Mouse (Mus musculus): ENCODE data around the gene Gstt2.

Gstt2 gene

DNA sequence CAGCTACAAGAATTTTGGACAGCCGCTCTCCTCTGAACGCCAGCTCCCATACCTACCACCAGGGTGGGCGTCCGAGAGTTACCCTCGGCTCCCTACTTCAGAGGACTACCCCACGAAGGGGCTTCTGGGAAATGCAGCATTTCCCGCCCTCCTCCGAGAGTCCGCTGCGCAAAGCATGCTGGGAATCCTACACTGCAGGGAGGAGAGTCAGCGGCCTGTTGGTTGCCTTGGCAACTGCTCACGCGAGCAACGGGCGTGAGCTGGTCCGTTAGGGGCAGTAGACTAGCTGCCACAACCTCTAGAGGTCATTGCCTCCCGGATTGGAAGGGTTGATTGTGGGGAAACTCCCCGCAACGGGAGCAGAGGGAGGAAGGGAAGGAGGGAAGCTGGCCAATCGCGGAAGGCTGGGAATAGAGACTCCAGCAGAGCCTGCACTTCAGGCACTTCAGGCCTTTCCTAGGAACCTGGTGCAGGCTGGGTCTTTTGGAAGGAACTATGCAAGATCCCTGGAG is at the start of gene Gstt2:
TSS of gene Gstt2 (minus strand) at position 177 of the 512 bp plus-strand sequence.
- DNase-seq, result peak; percentile 99

DNA sequence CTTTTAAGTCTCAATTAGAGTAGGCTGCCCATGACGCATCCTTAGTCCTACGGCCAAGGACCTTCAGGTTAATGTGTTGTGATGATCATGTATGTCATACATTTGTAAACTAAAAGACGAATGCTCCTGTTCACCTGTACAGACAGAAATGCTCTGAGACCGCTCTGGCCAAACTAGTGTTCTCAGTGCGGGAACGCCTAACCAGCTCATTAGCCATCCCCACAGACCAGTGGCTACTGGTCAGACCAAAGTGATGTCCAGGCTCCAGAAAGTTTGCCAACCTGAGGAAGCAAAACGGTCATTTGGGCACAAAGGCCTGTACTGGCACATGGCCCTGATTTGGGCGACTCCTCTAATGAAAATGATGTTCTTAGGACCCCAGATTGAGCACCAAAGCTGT is 47.5 kb upstream of the Gstt2 start:
- DNase-seq, result no peak

DNA sequence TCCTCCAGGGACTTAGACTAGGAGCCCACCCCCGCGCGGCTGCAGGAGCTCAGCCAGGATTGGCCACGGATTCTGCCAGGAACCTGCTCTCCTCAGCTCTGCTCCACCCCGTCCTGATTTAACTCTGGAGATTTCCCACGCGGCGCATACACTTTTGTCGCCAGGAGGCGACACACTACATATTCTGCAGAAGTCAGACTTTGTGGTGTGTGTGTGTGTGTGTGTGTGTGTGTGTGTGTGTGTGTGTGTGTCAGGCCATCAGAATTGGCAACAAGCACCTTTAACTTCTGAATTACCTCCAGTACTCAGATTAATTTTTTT is 46.0 kb upstream of the Gstt2 start:
- DNase-seq, result peak; percentile 87

DNA sequence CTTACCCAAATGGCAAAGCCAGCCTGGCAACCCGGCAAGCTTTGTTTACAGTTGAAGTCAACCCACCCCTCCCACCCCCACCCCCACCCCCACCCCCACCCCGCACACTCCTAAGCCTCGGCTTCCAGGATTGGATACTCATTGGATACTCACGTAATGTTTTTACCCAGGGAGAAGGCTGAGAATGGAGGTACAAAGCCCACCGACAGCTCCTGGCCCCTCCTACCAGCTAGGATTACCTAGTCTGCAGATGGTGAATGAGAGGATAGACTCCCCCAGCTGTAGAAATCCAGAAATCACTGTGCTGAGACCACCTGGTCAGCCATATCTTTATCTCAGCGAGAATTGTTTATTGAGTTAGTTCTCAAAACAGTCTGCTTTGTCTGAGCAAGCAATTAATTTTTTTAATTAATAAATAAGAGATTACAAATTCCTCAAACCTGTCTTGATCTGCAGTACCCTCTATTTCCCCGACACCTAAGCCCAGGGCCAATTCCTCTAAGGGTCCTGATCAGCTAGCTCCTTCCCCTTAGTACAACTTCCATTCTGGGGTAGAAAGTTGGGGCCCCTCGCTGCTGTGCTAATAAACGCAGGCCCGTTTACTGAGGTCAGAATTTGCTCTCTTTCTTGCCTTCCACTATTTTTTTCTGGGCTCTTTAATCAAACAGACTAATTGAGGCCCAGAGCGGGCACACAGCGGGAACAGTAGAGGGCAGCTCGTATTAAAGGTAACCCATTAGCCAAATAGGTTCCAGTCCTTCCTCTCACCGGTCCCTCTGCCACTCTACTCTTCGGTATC is 45.4 kb upstream of the Gstt2 start:
- DNase-seq, result peak; percentile 55

DNA sequence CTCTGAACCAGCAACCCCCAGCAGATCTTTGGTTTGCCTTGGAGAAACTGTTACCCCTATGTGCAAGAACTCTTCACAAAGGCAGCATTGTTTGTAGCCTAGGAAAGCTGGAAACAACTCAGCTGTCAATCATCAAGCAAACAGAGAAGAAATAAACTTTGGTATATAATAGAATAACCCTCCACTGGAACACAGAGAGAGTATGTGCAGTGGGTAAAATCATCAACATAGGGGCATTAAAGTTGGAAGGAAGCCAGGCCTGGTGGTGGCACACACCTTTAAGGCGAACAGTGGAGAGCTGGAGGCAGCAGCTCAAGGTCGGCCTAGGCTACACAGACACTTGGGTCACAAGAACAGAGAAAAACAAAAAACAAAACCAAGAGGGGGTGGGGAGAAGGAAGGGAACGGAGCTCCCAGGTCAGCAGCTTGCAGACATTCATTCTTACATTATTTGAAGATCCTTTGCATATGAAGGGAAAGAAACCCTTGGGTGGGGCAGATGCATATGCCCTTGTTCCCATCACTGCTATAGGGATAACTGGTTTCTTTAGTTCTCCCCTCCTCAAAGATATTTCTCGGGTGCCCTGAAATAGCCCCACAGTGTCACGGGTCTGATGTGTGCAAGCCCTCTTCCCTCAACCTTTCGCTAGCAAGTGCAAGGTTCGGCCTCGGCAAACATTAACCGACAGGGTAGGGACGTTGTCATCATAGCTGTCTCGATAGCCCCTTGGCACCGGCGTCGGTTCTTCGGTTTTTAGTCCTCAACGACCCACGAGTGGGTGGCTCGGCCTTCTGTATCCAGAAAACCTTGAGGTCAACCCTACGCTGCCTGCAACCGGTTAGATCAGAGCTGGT is 44.6 kb upstream of the Gstt2 start:
- peak; percentile 18 for DNase-seq

DNA sequence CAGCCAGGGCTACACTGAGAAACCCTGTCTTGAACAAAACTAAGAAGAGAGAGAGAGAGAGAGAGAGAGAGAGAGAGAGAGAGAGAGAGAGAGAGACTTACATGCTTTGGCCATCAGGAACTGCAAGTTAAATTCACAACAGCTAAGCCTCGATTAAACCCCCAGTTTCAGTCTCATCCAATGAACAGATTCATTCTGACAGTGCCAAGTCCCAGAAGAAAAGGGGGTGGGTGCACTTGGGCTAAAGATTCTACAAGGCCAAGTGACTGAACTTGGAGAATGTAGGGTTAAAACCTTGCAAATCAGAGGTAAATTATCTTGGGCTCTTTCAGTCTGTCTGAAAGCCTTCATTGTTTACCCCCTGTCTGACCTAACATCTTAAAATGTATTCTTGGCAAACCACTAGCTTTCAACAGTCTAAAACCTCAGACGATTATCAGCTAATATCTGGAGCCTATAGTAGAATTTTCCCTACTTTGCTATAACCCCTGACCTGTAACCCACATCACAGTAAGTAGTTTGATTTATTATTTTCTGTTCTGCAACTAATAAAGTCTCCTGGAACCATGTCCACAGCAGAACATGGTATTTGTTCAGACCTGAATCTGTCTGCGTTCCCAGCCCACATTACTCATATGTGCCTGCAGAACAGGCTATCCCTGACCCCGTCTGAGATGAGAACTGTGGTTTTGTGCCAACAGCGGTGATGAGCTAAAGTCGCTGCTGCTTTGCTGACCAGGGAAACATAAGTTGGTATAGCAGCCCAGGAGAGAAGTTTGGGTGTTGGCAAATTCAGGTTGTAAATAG is 43.8 kb upstream of the Gstt2 start:
- DNase-seq, result no peak

DNA sequence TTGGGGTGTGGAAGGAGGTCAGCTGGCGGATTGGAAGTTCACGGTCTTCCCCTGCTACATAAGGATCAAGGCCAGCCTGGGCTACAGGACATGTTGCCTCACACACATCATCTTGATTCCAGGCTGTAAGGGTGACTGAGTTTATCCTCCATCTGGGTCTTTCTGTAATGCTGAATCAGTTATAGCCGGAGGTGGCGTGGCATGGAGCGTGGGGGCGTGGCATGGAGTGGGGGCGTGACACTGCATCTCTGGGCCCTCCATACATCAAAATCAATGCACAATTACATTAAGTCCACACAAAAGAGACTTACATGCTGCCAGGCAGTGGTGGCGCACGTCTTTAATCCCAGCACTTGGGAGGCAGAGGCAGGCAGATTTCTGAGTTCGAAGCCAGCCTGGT is 43.1 kb upstream of the Gstt2 start:
- no peak for DNase-seq

DNA sequence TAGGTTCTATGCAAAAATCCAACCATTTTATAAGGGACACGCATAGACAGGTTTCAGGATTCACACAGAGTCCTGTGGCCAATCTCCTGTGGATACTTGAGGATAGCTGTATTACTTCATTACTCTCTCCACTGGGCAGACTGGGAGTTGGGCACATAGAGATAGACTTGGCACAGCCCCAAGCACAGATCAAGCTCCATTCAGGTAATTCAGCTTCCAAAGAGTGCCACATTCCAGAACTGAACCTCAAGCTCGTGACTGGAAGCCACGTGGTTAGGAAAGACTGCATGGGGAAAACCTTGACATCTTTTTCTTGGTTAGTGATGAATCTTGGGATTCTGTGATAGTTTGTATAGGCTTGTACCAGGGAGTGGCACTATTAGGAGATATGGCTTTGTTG is 41.6 kb upstream of the Gstt2 start:
- DNase-seq, result no peak

DNA sequence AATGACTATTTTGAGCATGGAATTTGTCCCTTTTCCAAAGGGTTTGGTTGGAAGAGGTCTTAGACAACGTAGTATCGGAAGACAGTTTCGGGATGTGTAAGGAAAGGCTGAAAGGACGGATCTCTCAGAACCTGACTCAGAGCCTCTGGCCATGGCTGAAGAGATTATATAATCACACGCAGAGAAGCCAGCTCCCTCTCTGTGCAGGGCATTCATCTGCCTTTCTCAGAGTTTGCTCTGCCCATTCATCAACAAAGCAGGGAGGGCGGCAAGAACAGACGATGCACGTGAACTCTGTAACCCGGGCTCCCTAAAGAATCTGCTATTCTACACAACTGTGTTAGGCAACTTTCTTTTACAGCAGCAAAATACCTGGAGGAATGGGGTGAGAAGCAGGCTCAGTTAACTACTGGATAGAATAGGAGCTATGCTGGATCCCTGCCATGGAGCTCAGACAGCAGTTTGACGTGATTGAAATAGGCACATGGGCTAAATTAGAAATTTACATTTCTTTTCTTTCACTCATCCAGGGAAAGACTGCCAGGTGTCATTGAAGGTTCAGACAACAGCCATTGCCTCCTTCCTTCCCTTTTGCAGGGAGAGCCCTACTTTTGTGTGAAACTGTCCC is 36.4 kb upstream of the Gstt2 start:
- DNase-seq, result peak; percentile 50

DNA sequence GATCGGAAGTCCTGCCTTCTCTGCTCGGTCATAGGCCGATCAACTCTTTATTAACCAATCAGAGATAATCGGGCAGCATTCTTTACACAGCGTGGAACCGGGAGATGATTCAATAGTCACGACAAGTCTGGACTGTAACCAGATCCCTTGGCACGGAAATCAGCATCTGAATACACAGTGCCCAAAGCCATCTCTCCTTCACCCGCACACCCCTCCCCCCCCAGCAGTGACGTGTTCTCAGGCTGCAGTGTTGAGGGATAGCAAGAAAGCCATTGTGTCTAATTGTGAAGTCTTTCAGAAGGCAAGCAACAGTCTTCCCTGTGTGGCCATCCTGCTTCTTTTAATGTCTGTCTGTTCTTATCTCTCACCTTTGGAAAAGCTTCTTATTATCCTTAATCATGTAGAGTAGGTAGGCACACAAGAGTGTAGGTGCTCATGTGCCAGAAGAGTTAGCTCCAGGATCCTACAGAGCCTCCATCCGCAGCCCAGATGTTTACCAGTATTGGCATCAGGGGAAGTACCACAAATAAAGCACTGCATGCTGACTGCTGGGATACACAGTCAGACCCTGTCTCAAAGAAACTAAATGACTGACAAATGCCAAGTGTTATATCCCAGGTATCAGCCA is 35.8 kb upstream of the Gstt2 start:
- DNase-seq, result peak; percentile 92

DNA sequence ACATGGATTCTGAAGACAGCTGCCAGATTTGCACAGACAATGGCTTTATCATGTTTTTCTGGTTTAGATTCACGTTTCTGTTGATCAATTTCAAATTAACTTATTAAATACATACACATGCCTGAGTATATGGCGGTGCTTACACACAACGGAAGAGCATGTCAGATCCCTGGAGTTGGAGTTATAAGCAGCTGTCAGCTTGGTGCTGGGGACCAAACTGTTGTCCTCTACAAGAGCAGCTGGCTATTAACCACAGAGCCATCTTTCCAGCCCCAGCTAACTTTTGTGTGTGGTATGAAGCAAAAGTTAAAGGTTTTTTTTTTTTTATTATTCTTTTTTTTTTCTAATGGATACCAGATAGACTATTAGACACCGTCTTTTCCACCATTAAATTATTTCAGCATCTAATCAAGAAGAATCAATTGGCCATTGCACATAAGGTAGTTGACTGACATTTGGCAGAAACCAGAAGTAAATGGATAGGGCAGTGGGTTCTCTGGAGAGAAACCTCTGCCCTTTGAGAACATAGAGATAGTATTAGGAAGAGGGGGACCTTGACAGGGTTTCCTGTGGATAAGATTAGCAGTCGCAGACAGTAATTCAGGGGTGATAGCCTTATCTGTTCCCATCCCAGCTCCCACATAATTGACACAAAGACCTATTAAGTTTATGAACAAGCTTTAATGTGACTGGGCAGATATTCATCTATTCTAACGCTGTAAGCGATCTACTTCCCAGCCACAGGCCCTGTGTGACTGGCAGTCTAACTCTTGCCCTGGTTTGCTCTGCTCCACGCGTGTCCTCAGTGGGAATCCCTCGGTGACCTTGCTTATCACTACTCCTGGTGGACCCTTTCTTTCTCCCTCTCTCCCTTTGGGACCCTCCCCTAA is 35.0 kb upstream of the Gstt2 start:
- DNase-seq, result no peak

DNA sequence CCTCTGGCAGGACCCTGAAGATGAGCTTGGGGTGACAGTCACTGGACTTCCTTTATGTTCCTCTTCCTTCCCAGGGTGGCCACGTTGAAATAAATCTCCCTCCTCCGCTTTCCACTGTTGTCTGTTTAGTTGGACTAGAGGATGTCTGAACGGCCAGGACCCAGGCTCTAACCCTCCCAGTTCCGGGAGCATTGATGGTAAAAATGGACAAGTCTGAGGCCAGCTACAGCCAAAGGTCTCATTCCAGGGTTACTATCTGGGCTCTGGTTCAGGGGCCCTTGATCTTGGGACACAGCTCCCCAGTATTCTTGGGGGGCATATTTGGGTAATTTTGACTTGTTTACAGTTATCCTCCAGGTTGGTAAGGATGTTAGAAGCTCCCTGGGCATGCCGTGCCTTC is 24.4 kb upstream of the Gstt2 start:
- DNase-seq, result no peak

DNA sequence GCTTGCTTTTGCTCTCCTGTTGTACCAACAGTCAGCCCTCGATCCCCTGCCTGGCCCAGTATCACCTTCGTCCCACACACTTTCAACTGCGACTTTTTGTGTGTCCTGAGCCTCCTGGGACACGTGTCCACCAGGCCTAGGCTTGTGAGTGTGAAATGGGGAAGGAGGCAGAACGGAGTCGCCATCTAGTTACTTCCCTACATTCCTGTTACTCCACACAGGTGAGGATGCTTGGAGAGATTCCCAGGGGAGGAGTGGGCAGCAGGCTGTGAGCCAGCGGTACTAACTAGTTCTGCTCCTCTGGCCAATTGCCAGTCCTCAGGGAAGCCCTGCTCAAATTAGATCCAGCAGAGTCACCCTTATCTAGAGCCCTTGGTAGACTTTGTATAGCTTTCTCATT is 23.5 kb upstream of the Gstt2 start:
- DNase-seq, result peak; percentile 29

DNA sequence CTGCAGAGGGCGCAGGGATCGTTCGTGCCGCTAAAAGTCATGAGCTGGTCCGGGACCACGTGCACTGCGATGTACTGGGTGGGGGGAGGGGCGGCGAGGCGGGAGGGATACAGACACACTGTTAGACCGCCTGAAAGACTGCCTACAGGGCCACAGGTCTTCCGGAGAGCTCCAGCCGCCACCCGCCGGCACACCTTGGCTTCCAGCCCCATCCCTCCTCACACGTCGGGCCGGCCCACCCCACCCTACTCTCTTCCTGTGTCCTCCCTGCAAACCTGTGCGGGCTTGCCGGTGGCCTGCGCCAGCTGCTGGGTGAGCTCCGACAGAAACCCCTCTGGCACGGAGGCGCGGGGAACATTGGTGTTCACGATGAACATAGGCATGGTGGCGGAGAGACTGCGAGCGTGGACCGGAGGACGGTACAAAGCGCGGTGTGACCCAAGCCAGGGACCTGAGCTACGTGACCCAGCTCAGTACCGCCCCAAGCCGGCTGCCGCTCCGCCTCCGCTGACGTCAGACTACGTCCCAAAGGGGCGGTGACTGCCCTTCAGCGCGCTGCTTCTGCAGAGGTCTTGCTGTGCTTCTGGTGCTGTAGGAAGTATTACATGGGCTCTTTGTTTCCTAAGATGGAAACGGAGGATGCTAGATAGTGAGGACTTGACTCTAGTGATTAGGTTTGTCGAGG is 22.7 kb upstream of the Gstt2 start, which contains the start of gene Mif:
TSS of gene Mif (minus strand) at position 455 of the 685 bp plus-strand sequence.
- peak; percentile 95 for DNase-seq

DNA sequence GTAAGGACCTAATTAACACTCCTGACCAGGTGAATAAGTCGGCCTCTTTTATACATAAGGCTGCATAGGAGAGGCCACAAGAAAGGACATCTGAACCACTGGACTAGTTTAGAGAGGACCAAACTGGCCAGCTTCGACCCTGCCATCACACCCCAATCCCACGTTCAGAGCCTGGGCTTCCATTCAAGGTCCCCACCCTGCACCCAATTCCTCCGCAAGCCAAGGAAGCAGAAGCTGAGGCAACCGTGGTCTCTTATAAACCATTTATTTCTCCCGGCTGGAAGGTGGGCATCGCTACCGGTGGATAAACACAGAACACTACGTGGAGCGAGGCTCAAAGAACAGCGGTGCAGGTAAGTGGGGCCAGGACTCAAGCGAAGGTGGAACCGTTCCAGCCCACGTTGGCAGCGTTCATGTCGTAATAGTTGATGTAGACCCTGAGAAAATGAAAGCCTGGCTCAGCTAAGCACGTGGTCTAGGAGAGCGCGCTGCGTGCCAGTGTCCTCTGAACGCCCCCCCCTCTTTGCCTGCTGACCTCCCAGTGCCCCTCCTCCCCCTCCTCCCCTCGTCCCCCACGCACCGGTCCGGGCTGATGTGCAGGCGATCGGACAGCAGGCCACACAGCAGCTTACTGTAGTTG is 22.0 kb upstream of the Gstt2 start:
- DNase-seq, result peak; percentile 87

DNA sequence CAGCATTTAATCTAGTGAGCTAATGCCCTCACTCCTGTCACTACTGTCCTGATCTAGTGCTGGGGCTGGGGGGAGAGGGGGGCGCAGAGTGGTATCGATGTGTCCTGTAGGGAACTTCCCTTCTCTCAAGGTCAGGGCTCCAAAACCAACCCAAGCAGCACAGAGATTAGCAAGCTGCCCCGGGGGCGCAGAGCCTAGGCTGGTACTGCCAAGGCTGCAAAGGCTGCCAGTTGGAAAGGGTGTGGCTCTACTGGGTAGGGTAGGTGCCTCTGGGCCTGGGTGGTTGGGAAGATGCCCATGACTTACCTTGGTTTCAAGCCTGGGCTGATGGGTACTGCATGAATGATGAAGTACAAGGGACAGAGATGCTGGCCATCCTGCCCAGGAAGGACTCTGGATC is 20.4 kb upstream of the Gstt2 start:
- no peak for DNase-seq

DNA sequence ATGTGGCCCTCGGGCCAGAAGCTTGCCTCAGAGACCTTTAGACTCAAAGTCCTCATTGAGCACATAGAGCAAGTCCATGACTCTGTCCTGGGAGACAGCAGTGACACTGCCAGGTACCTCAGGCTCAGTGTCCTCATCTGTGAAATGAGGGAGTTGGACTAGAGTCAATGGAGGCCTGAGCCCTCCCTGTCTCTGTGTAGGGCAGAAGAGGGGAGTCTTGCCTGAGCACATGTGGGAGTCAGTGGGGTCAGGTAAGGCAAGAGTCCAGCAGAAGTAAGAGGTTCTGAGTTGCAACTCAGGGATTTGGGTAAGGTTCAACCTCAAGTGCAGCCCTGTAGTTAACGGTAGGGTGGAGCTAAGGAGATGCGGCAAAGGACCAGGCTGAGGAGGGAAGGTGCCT is 19.8 kb upstream of the Gstt2 start:
- DNase-seq, result no peak

DNA sequence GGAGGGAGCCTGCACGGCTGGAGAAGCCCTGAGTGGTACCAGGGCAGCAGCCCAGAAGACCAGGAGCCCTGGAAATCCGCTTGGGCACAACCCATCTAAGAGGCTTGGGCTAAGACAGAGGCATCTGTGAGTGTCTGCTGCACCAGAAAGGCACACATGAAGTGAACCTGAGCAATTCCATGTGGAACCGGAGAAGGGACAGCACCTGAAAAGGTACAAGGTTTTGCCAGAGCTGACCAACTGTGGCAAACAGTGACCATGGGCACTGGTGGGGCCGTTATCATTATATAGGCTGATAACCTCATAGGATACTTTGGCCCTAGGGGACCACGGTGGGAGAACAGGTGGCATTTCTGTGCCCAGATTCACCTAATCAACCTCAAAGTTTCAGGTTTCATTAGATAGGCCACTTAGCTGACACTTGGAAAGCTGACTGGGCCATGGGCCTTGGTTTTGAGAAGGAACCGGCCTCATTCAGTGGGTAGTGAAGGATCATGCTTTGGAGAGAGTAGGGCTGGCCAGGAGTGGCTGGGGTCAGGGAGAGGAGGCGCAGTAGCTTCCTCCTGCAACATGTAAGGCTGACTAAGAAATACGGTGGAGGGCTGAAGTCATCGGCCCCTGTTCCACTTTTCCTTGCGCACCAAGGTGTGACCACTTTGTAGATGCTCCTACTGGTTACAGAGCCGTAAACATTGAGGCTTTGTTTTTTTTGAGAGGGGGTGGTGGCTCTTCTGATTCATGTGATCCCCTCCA is 19.1 kb upstream of the Gstt2 start:
- no peak for DNase-seq

DNA sequence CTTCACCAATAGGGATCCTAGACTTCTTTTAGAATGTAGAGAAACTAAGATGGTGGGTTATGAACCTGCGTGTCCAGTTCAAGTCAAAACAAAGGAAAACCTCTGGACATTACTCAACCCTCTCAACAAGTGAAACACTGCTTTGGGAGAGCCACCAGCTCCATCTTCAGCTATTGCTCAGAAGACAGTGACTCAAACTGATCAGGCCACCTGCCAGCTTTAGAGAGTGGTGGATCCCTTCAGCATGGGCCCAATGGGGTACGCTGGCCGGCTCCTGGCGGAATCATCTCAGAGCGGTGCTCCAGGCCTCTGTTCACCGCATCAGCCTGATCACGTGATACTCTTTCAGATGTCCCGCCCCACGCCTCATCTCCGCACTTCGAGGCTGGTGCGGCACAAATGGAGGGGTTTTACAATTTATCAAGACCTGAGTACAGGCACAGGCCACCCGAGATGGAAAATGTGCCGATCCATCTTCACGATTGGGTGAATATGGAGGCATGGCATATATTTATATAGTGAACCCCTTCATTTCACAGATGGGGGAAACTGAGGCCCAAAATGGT is 18.3 kb upstream of the Gstt2 start:
- DNase-seq, result no peak
